Mouse (Mus musculus) kidney, adult 2 months (tissue): ENCODE data around the gene Gng12. TPM values are rescaled to one million over a fixed set of nuclear protein-coding genes. Genes with fewer than 3 reads are reported as not detected.

Source experiments
- DNase-seq: peaks from one replicate; pipeline ENCODE4 v3.0.0; 2021
- H3K27ac ChIP-seq: fragments of 200-500 bp; 2 replicates; pipeline ENCODE4 v1.5.1; 2012; ENCODE audit warnings: low read depth, low read length, control low read depth, inconsistent platforms; ENCODE audit not compliant: insufficient read depth
- H3K27me3 ChIP-seq: fragments of 200-500 bp; replicated peaks from 2 replicates; pipeline ENCODE4 v1.6.1; 2012; ENCODE audit warnings: mild to moderate bottlenecking, moderate library complexity, low read length, inconsistent platforms; ENCODE audit not compliant: control insufficient read depth, insufficient read depth
- H3K36me3 ChIP-seq: fragments of 200-500 bp; 2 replicates; pipeline ENCODE4 v1.6.1; 2012; ENCODE audit warnings: mild to moderate bottlenecking, moderate library complexity, low read length, inconsistent platforms; ENCODE audit not compliant: control insufficient read depth, insufficient read depth
- H3K4me1 ChIP-seq: fragments of 200-500 bp; 2 replicates; pipeline ENCODE4 v1.6.1; 2011; ENCODE audit warnings: low read length; ENCODE audit not compliant: control insufficient read depth, insufficient read depth
- H3K4me3 ChIP-seq: fragments of 200-500 bp; 2 replicates; pipeline ENCODE4 v1.5.1; 2011; ENCODE audit warnings: mild to moderate bottlenecking, low read depth, low read length, control low read depth; ENCODE audit not compliant: insufficient read depth
- CTCF ChIP-seq: fragments of 200-500 bp; conservative IDR thresholded peaks from 2 replicates; pipeline ENCODE4 v1.5.1; 2011; ENCODE audit warnings: low read depth, mild to moderate bottlenecking, control low read depth, low read length, moderate library complexity, mixed read lengths; ENCODE audit not compliant: insufficient read depth, insufficient read length
- POLR2A ChIP-seq: fragments of 200-500 bp; IDR thresholded peaks from one replicate; pipeline ENCODE4 v1.6.1; 2011; ENCODE audit warnings: low read depth, low read length, control low read depth
- WGBS: fragments of 180-500 bp; shearing (Covaris S2); methylation state at CpG from one replicate; pipeline ENCODE4 v1.1.7; 2018; 5-methylcytosine and 5-hydroxymethylcytosine counted together
- polyA plus RNA-seq: library from polyadenylated mRNA; depleted of rRNA; stranded (reverse); fragments of >200 nt; gene quantifications from 2 replicates; pipeline ENCODE4 v1.2.3, GENCODE M21; 2012; rRNA removed

The Gng12 gene
- polyA plus RNA-seq, 1 experiment = 102 TPM

DNA sequence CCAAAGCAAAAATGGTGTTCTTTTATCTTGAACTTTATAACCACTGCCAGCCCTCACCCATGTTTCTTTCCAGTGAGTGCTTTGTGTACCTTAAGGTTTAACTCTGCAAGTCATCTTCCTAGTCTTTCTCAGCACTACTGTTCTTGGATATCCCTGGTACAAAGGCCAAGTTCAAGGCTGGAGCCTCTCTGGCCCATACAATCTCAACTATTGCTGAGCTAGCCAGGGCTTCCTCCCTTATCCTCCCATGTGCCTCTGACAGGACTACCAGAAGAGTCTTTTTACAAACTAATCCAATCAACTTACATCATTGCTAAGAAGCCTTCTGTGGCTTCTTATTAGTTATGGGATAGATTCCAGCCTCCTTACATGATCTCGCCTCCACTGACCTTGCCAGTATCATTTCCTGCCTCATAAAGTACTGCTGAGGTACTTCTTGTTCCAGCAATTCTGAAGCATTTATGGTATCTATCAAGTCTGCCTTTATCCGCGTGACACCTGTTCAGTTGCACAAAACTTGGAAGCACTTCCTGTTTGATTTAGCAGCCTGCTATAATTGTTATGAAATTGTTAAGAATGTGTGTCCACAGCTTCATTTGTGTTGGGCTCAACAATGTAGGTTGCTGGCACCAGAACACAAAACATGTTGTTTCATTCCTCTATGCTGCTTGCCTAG, 160.8 kb downstream of the Gng12 start:
- 41% methylated on average over 3 of the region's 3 CpGs for WGBS
- TF ChIP-seq CTCF = no peak
- TF ChIP-seq POLR2A = no peak
- peak overlapping the region; percentile 51; the same call in 1 of the 2 replicates for H3K27ac ChIP-seq

DNA sequence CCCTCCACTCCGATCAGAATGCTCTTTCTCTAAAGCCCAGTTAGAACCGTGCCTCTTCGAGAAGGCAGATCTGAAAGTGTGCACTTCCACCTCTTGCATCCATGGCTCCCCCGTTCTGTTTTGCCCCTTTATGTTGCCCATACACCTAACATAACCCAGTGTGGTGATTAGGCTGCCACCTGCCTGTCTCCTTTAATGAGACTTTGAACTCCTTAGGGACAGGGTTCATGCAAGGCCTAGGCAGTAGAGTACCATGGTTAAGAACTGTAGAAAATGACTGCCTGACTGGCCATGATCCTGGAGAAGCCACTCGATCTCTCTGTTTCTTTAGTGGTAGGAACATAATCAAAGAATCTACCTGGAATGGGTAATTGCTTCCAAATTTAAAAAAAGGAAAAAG, 161.4 kb downstream of the Gng12 start:
- H3K36me3 ChIP-seq = no peaks in the 10 kb centered on the region
- no peaks in the 10 kb centered on the region for H3K27me3 ChIP-seq
- DNase-seq = no peak
- no peak overlapping the region for H3K4me3 ChIP-seq
- WGBS = 67% methylated on average over 5 of the region's 5 CpGs
- TF ChIP-seq POLR2A (no peak), CTCF (no peak)
- peaks cover 18% of the 10 kb centered on the region for H3K4me1 ChIP-seq
- peak overlapping the region; percentile 51; the same call in 1 of the 2 replicates for H3K27ac ChIP-seq

More for the DNA sequence above, 160.8 kb downstream of the Gng12 start:
- Histone ChIP-seq H3K27me3 (no peaks in the 10 kb centered on the region), H3K4me1 (peaks cover 18% of the 10 kb centered on the region), H3K4me3 (no peak overlapping the region), H3K36me3 (no peaks in the 10 kb centered on the region)
- DNase-seq = no peak

- Histone ChIP-seq H3K4me3 (no peak overlapping the region), H3K36me3 (no peaks in the 10 kb centered on the region), H3K27me3 (no peaks in the 10 kb centered on the region), H3K4me1 (peaks cover 18% of the 10 kb centered on the region), H3K27ac (no peak overlapping the region)
- no peak for DNase-seq
- TF ChIP-seq CTCF = no peak
- no peak for TF ChIP-seq POLR2A
- WGBS = 93% methylated on average over 7 of the region's 7 CpGs
These were observed 161.9 kb downstream of the Gng12 start for GRCm38 (mm10) chr6:67057991-67058696.

GRCm38 (mm10) chr6:67060057-67060456, 163.9 kb downstream of the Gng12 start:
- Histone ChIP-seq H3K27ac (no peak overlapping the region), H3K36me3 (no peaks in the 10 kb centered on the region), H3K27me3 (no peaks in the 10 kb centered on the region), H3K4me1 (peaks cover 18% of the 10 kb centered on the region), H3K4me3 (no peak overlapping the region)
- TF ChIP-seq CTCF = no peak
- TF ChIP-seq POLR2A = no peak
- DNase-seq = no peak
- WGBS = 79% methylated on average over 5 of the region's 5 CpGs

GRCm38 (mm10) chr6:67069219-67069762, 173.1 kb downstream of the Gng12 start:
- no peak overlapping the region for H3K27ac ChIP-seq
- TF ChIP-seq POLR2A (no peak), CTCF (no peak)
- DNase-seq = peak; percentile 51
- H3K27me3 ChIP-seq = no peaks in the 10 kb centered on the region
- no peak overlapping the region for H3K4me3 ChIP-seq
- no peaks in the 10 kb centered on the region for H3K36me3 ChIP-seq
- H3K4me1 ChIP-seq = 0 out of 2 replicates have a peak, but pooled peaks cover 8% of the 10 kb centered on the region
- WGBS = 73% methylated on average over 8 of the region's 8 CpGs

DNA sequence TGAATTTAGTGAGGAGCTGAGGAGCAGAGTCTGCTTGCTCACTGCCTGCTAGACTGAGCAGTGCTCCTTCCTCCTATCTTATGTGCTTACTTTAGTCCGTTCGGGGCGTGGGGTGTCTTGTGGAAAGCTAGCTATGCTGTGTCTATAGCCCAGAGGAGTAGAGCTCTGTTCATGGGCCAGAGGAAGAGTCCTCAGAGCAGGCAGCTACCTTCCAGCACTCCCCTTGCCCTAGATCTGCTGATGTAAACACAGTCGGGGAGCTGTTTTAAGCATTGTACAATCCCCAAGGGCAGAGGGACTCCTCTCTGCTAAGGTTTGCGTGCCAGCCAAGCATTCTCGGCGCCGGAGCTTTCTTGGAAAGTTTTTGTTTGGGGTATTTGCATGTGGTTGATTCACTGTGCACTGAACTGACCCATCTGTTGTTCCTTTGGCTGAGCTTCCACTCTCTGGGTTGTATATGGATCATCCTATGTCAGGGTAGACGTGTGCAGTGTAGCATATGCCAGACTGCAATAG, 173.7 kb downstream of the Gng12 start:
- WGBS = 54% methylated on average over 9 of the region's 9 CpGs
- Histone ChIP-seq H3K36me3 (no peaks in the 10 kb centered on the region), H3K4me3 (no peak overlapping the region), H3K4me1 (0 out of 2 replicates have a peak, but pooled peaks cover 8% of the 10 kb centered on the region), H3K27me3 (no peaks in the 10 kb centered on the region), H3K27ac (no peak overlapping the region; the same call in 1 of the 2 replicates)
- TF ChIP-seq CTCF (no peak), POLR2A (no peak)
- peak; percentile 33 for DNase-seq

Other genes with a start within 250 kb of the Gng12 start
- gene Vmn1r35, start 210.5 kb upstream of the Gng12 start, polyA plus RNA-seq = not detected in 2 replicates
- gene Vmn1r36, start 177.2 kb upstream of the Gng12 start, polyA plus RNA-seq = not detected in 2 replicates
- gene Vmn1r37, start 167.0 kb upstream of the Gng12 start, polyA plus RNA-seq = not detected in 2 replicates
- not detected in 2 replicates for gene Vmn1r38, start 113.8 kb upstream of the Gng12 start, polyA plus RNA-seq
- gene Vmn1r39, start 85.8 kb upstream of the Gng12 start, polyA plus RNA-seq = not detected in 2 replicates
- 54.6 and 59.7 TPM in 2 replicates for gene Gadd45a, start 141.1 kb downstream of the Gng12 start, polyA plus RNA-seq